ENCODE assay signal across 22 mouse cellular contexts in the genomic region with DNA sequence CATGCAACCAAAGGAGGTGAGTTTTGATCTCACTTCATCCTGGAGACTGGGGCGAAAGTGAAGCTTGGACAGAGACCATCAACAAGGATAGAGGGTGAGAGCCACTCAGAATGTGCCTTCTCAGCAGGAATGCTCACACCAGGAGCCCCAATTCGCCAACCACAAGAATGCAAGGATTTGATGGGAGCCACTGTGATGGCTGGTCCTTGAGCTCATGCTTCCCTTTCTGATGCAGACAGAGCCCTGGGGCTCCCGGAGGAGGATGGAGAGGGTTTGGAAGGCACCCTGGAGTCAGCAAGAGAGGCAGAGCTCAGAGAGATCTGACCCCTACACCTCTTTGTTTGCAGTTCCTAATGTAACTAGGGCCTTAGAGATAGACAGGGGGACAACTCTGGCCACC. TPM values are rescaled to one million over a fixed set of nuclear protein-coding genes. Genes with fewer than 3 reads are reported as not detected.
DNase-seq lines count a peak whose midpoint lies in the region; ATAC-seq lines count a peak whose summit lies in the region.
"Had no signal": no experiment of that assay in that cellular context is flagged by ENCODE, and none has a peak within 500 bp of the region (broad histone marks: within the 10 kb centered on the region; RNA-seq: fewer than 3 reads in every experiment).

No protein-coding gene starts in this region.

- H3K4me1 ChIP-seq in kidney, embryonic 14.5 days (ENCODE audit: control insufficient read depth, insufficient read depth, low read length) = peaks cover 32% of the 10 kb centered on the region
- peaks cover 32% of the 10 kb centered on the region for H3K4me1 ChIP-seq in midbrain, embryonic 12.5 days
- peaks cover 11% of the 10 kb centered on the region for H3K4me1 ChIP-seq in midbrain, embryonic 16.5 days (ENCODE audit: control insufficient read depth, insufficient read depth, low read length)
- H3K4me1 ChIP-seq in limb, embryonic 12.5 days (replicated peaks) = peaks cover 54% of the 10 kb centered on the region

- no peaks in the 10 kb centered on the region for H3K27me3 ChIP-seq in kidney, embryonic 14.5 days (ENCODE audit: control insufficient read depth, insufficient read depth, low read length)
- peaks cover 11% of the 10 kb centered on the region for H3K27me3 ChIP-seq in midbrain, embryonic 12.5 days
- no peaks in the 10 kb centered on the region for H3K27me3 ChIP-seq in midbrain, embryonic 16.5 days (ENCODE audit: control insufficient read depth, insufficient read depth, low read depth, low read length)
- H3K27me3 ChIP-seq in limb, embryonic 12.5 days = no peaks in the 10 kb centered on the region
- H3K27me3 ChIP-seq: forebrain, embryonic 15.5 days; neural tube, embryonic 13.5 days had no signal

- no peak overlapping the region for H3K4me2 ChIP-seq in kidney, embryonic 14.5 days (replicated peaks; ENCODE audit: low read depth, low read length)
- H3K4me2 ChIP-seq in midbrain, embryonic 12.5 days (replicated peaks) = no peak overlapping the region
- no peak overlapping the region for H3K4me2 ChIP-seq in midbrain, embryonic 16.5 days (ENCODE audit: low read length)
- H3K4me2 ChIP-seq in limb, embryonic 12.5 days = no peak overlapping the region
- H3K4me2 ChIP-seq: forebrain, embryonic 15.5 days; liver, embryonic 11.5 days; neural tube, embryonic 13.5 days had no signal

- H3K4me3 ChIP-seq in kidney, embryonic 14.5 days (ENCODE audit: low read length) = no peak overlapping the region
- no peak overlapping the region for H3K4me3 ChIP-seq in midbrain, embryonic 12.5 days
- H3K4me3 ChIP-seq in midbrain, embryonic 16.5 days (ENCODE audit: low read depth, low read length) = no peak overlapping the region
- no peak overlapping the region for H3K4me3 ChIP-seq in limb, embryonic 12.5 days (replicated peaks)
- H3K4me3 ChIP-seq: forebrain, embryonic 15.5 days; neural tube, embryonic 13.5 days had no signal

- H3K36me3 ChIP-seq in kidney, embryonic 14.5 days (ENCODE audit: control insufficient read depth, insufficient read depth, low read length) = no peaks in the 10 kb centered on the region
- H3K36me3 ChIP-seq in midbrain, embryonic 12.5 days = no peaks in the 10 kb centered on the region
- H3K36me3 ChIP-seq in midbrain, embryonic 16.5 days (ENCODE audit: control insufficient read depth, insufficient read depth, low read length) = no peaks in the 10 kb centered on the region
- no peaks in the 10 kb centered on the region for H3K36me3 ChIP-seq in limb, embryonic 12.5 days
- H3K36me3 ChIP-seq: forebrain, embryonic 15.5 days; G1E; neural tube, embryonic 13.5 days had no signal

- no peak overlapping the region for H3K9ac ChIP-seq in kidney, embryonic 14.5 days (ENCODE audit: low read depth, low read length)
- H3K9ac ChIP-seq in midbrain, embryonic 12.5 days (replicated peaks) = no peak overlapping the region
- no peak overlapping the region for H3K9ac ChIP-seq in midbrain, embryonic 16.5 days (ENCODE audit: low read depth, low read length)
- no peak overlapping the region for H3K9ac ChIP-seq in limb, embryonic 12.5 days (replicated peaks)
- H3K9ac ChIP-seq: forebrain, embryonic 15.5 days; neural tube, embryonic 13.5 days had no signal

- H3K9me3 ChIP-seq in kidney, embryonic 14.5 days (ENCODE audit: control insufficient read depth, low read length) = no peaks in the 10 kb centered on the region
- H3K9me3 ChIP-seq in midbrain, embryonic 12.5 days = no peaks in the 10 kb centered on the region
- no peaks in the 10 kb centered on the region for H3K9me3 ChIP-seq in midbrain, embryonic 16.5 days (replicated peaks; ENCODE audit: control insufficient read depth, low read length, poor library complexity, severe bottlenecking)
- H3K9me3 ChIP-seq in limb, embryonic 12.5 days = no peaks in the 10 kb centered on the region
- H3K9me3 ChIP-seq: forebrain, embryonic 15.5 days; G1E; neural tube, embryonic 13.5 days had no signal

- 66% methylated on average over 3 of the region's 3 CpGs for WGBS in kidney, embryonic 14.5 days
- 40% methylated on average over 3 of the region's 3 CpGs for WGBS in midbrain, embryonic 12.5 days
- 49% methylated on average over 3 of the region's 3 CpGs for WGBS in midbrain, embryonic 16.5 days
- 61% methylated on average over 3 of the region's 3 CpGs for WGBS in limb, embryonic 12.5 days

- H3K27ac ChIP-seq in kidney, embryonic 14.5 days (ENCODE audit: low read depth, low read length) = peak overlapping the region; percentile 24; the same call in 1 of the 2 replicates
- H3K27ac ChIP-seq in midbrain, embryonic 12.5 days (replicated peaks) = peak overlapping the region; percentile 35; the same call in 1 of the 2 replicates
- no peak overlapping the region for H3K27ac ChIP-seq in midbrain, embryonic 16.5 days (ENCODE audit: low read length)
- H3K27ac ChIP-seq in limb, embryonic 12.5 days = 0 out of 2 replicates have a peak overlapping the region, but pooled peaks have one; percentile 12

- no peak for DNase-seq in kidney, postnatal 10 days
- peak; percentile 63 for DNase-seq in R1 (ENCODE audit: low read depth, low spot score)
- DNase-seq: adrenal gland, postnatal 36 days; cerebellum, adult 11-12 months; cerebellum, postnatal 14 days; embryo, embryonic 11 days; gastrocnemius, postnatal 25 days; heart, postnatal 10 days; kidney, postnatal 25 days; right cerebral cortex, adult 18-20 months had no signal

- ATAC-seq in kidney, embryonic 14.5 days (ENCODE audit: low FRiP score, low TSS enrichment) = no peak
- ATAC-seq in midbrain, embryonic 12.5 days (ENCODE audit: low FRiP score, low read depth) = no peak
- no peak for ATAC-seq in midbrain, embryonic 16.5 days
- no peak for ATAC-seq in limb, embryonic 12.5 days (ENCODE audit: insufficient number of reproducible peaks, insufficient read depth, low FRiP score, low TSS enrichment, low read depth)
- ATAC-seq in granulocyte monocyte progenitor cell, adult 5-6 weeks (replicated peaks; ENCODE audit: poor library complexity, severe bottlenecking) = no peak
- ATAC-seq: forebrain, embryonic 15.5 days; hindbrain, embryonic 16.5 days; intestine, embryonic 16.5 days; lung, postnatal 0 days had no signal

RNA-seq across cellular contexts. Expression of gene Irs2, which starts 36.3 kb away (rescaled TPM):
- polyA plus RNA-seq in kidney, embryonic 14.5 days (2014; fragmentation: Nextera tagmentation; extraction: Ambion mirVana) = 6.6 and 7.3 TPM in 2 replicates
- polyA plus RNA-seq in midbrain, embryonic 12.5 days (2016; fragmentation: Nextera tagmentation; extraction: Ambion mirVana) = 7.9 and 10.0 TPM in 2 replicates
- polyA plus RNA-seq in midbrain, embryonic 16.5 days (2015; fragmentation: Nextera tagmentation; extraction: Ambion mirVana) = 3.8 and 5.1 TPM in 2 replicates
- polyA plus RNA-seq in limb, embryonic 12.5 days (2016; fragmentation: Nextera tagmentation; extraction: Ambion mirVana) = 10.9 and 11.7 TPM in 2 replicates
- 3.5 and 5.3 TPM in 2 replicates for total RNA-seq in granulocyte monocyte progenitor cell, adult 5-6 weeks (2014; fragmentation: Nextera tagmentation)
- 2.3 and 2.7 TPM in 2 replicates for total RNA-seq in granulocyte monocyte progenitor cell, adult 5-6 weeks (2017)
